Comparison of ENCODE assay signal across 8 mouse cellular contexts in genomic region chr11:97800691-97801408, GRCm38 (mm10). TPM values are rescaled to one million over a fixed set of nuclear protein-coding genes. Genes with fewer than 3 reads are reported as not detected.
DNase-seq lines count a peak whose midpoint lies in the region; ATAC-seq and TF ChIP-seq lines count a peak whose summit lies in the region.

No protein-coding gene starts in this region.

- TF ChIP-seq EP300 in heart, adult 2 months (IDR thresholded peaks at IDR 0.05; ENCODE audit: insufficient read depth, low read depth, low read length): no peak

- peaks cover 22% of the 10 kb centered on the region for H3K4me1 ChIP-seq in heart, adult 2 months (ENCODE audit: control insufficient read depth, insufficient read depth, low read length)
- peaks cover 42% of the 10 kb centered on the region for H3K4me1 ChIP-seq in hindbrain, embryonic 14.5 days (replicated peaks; ENCODE audit: control insufficient read depth, insufficient read depth, low read length)
- peaks cover 86% of the 10 kb centered on the region for H3K4me1 ChIP-seq in liver, embryonic 12.5 days
- H3K4me1 ChIP-seq in small intestine, adult 2 months (ENCODE audit: control insufficient read depth, insufficient read depth, insufficient read length, low read length): peaks cover 34% of the 10 kb centered on the region

- intact Hi-C loops in heart, adult 2 months (cut with DNase I): loop anchor here (2.0 kb wide), 2 partner anchors 16 to 40 kb away; partner anchors contain the start of gene B230217C12Rik
- intact Hi-C loops in left cerebral cortex, postnatal 10 days (cut with DNase I): no loop called here
- intact Hi-C loops in left cerebral cortex, postnatal 14 days (cut with DNase I): no loop called here

- H3K36me3 ChIP-seq in heart, adult 2 months (ENCODE audit: control insufficient read depth, insufficient read depth, low read length): peaks cover 9% of the 10 kb centered on the region
- no peaks in the 10 kb centered on the region for H3K36me3 ChIP-seq in hindbrain, embryonic 14.5 days (replicated peaks; ENCODE audit: control insufficient read depth, insufficient read depth)
- no peaks in the 10 kb centered on the region for H3K36me3 ChIP-seq in liver, embryonic 12.5 days
- H3K36me3 ChIP-seq in small intestine, adult 2 months (ENCODE audit: control insufficient read depth, insufficient read depth, low read length): peaks cover 5% of the 10 kb centered on the region; the same call in 1 of the 2 replicates

- no peak for TF ChIP-seq CTCF in heart, adult 2 months (IDR thresholded peaks at IDR 0.05)
- TF ChIP-seq CTCF in small intestine, adult 2 months (IDR thresholded peaks at IDR 0.05; ENCODE audit: extremely low read depth, insufficient read length, insufficient replicate concordance, low read depth, low read length): no peak

- ATAC-seq in hindbrain, embryonic 14.5 days (ENCODE audit: low FRiP score): no peak
- ATAC-seq in liver, embryonic 12.5 days: no peak

- no peaks in the 10 kb centered on the region for H3K27me3 ChIP-seq in heart, adult 2 months (ENCODE audit: control insufficient read depth, insufficient read depth, low read length)
- H3K27me3 ChIP-seq in hindbrain, embryonic 14.5 days (ENCODE audit: control insufficient read depth, insufficient read depth, low read length): no peaks in the 10 kb centered on the region
- no peaks in the 10 kb centered on the region for H3K27me3 ChIP-seq in liver, embryonic 12.5 days (replicated peaks)
- H3K27me3 ChIP-seq in small intestine, adult 2 months (ENCODE audit: control insufficient read depth, insufficient read depth, low read length): no peaks in the 10 kb centered on the region

- no peaks in the 10 kb centered on the region for H3K9me3 ChIP-seq in hindbrain, embryonic 14.5 days (ENCODE audit: control insufficient read depth, low read length)
- H3K9me3 ChIP-seq in liver, embryonic 12.5 days (replicated peaks): no peaks in the 10 kb centered on the region

- no peaks in the 10 kb centered on the region for H3K79me2 ChIP-seq in heart, adult 2 months (replicated peaks; ENCODE audit: control insufficient read depth, insufficient read depth, low read length)

- peak overlapping the region; percentile 78 for H3K9ac ChIP-seq in heart, adult 2 months (ENCODE audit: low read depth, low read length)
- peak overlapping the region; percentile 80 for H3K9ac ChIP-seq in hindbrain, embryonic 14.5 days
- H3K9ac ChIP-seq in liver, embryonic 12.5 days: peak overlapping the region; percentile 77

- 9% methylated on average over 17 of the region's 17 CpGs for WGBS in heart, adult 2 months
- WGBS in hindbrain, embryonic 14.5 days: 5% methylated on average over 17 of the region's 17 CpGs
- 9% methylated on average over 17 of the region's 17 CpGs for WGBS in liver, embryonic 12.5 days (ENCODE audit: insufficient replicate concordance)
- WGBS in small intestine, adult 2 months: 1% methylated on average over 17 of the region's 17 CpGs

- peak overlapping the region; percentile 91 for H3K4me2 ChIP-seq in hindbrain, embryonic 14.5 days (replicated peaks)
- H3K4me2 ChIP-seq in liver, embryonic 12.5 days: peak overlapping the region; percentile 98

- no peak for TF ChIP-seq POLR2A in heart, adult 2 months (IDR thresholded peaks at IDR 0.05; ENCODE audit: insufficient read depth, low read depth, low read length)
- TF ChIP-seq POLR2A in small intestine, adult 2 months (IDR thresholded peaks at IDR 0.05; ENCODE audit: low read depth, low read length): no peak

- H3K4me3 ChIP-seq in heart, adult 2 months: peak overlapping the region; percentile 99
- peak overlapping the region; percentile 61 for H3K4me3 ChIP-seq in hindbrain, embryonic 14.5 days (replicated peaks; ENCODE audit: low read length)
- peak overlapping the region; percentile 69 for H3K4me3 ChIP-seq in liver, embryonic 12.5 days
- H3K4me3 ChIP-seq in small intestine, adult 2 months (ENCODE audit: low read depth, low read length): peak overlapping the region; percentile 95

- DNase-seq in heart, adult 2 months: peak in 1 of 2 experiments; percentile 40
- no peak for DNase-seq in heart, adult 9 months (ENCODE audit: low spot score in 2 of 2)
- peak; percentile 33 for DNase-seq in embryo, embryonic 11 days
- DNase-seq in hindbrain, embryonic 14.5 days (ENCODE audit: low spot score): no peak
- no peak for DNase-seq in left cerebral cortex, postnatal 10 days (ENCODE audit: extremely low spot score in 1 of 2, low spot score in 2 of 2)
- no peak for DNase-seq in left cerebral cortex, postnatal 14 days (ENCODE audit: low spot score in 2 of 2)

- H3K27ac ChIP-seq in heart, adult 2 months: peak overlapping the region; percentile 99
- peak overlapping the region; percentile 94 for H3K27ac ChIP-seq in hindbrain, embryonic 14.5 days
- peak overlapping the region; percentile 85 for H3K27ac ChIP-seq in liver, embryonic 12.5 days
- peak overlapping the region; percentile 99 for H3K27ac ChIP-seq in small intestine, adult 2 months (ENCODE audit: insufficient read depth, low read depth, low read length)

RNA-seq across cellular contexts. Expression of gene Lasp1, which starts 2.0 kb away (rescaled TPM):
- total RNA-seq in heart, adult 2 months (2021): 10 to 100 TPM; 28.2 to 31.6 TPM
- polyA plus RNA-seq in heart, adult 2 months (2012; rRNA removed): 31.1 and 38.5 TPM in 2 replicates
- 110 and 126 TPM in 2 replicates for polyA plus RNA-seq in hindbrain, embryonic 14.5 days (2014; fragmentation: Nextera tagmentation; extraction: Ambion mirVana)
- polyA plus RNA-seq in liver, embryonic 12.5 days (2016; fragmentation: Nextera tagmentation; extraction: Ambion mirVana): 36.9 and 37.6 TPM in 2 replicates
- polyA plus RNA-seq in small intestine, adult 2 months (2012; rRNA removed): 165 and 397 TPM in 2 replicates
- 100 to 1,000 TPM; 190 to 203 TPM for total RNA-seq in left cerebral cortex, postnatal 10 days (2021)
- 100 to 1,000 TPM; 189 to 204 TPM for total RNA-seq in left cerebral cortex, postnatal 14 days (2021)

RNA-seq across cellular contexts. Expression of gene Rpl23, which starts 18.6 kb away (rescaled TPM):
- 100 to 1,000 TPM; 509 to 574 TPM for total RNA-seq in heart, adult 2 months (2021)
- polyA plus RNA-seq in heart, adult 2 months (2012; rRNA removed): 103 and 140 TPM in 2 replicates
- polyA plus RNA-seq in hindbrain, embryonic 14.5 days (2014; fragmentation: Nextera tagmentation; extraction: Ambion mirVana): 324 and 419 TPM in 2 replicates
- 462 and 473 TPM in 2 replicates for polyA plus RNA-seq in liver, embryonic 12.5 days (2016; fragmentation: Nextera tagmentation; extraction: Ambion mirVana)
- 10.2 and 22.0 TPM in 2 replicates for polyA plus RNA-seq in small intestine, adult 2 months (2012; rRNA removed)
- total RNA-seq in left cerebral cortex, postnatal 10 days (2021): 100 to 1,000 TPM; 423 to 456 TPM
- 100 to 1,000 TPM; 342 to 343 TPM for total RNA-seq in left cerebral cortex, postnatal 14 days (2021)

RNA-seq across cellular contexts. Expression of gene 1700001P01Rik, which starts 25.1 kb away (rescaled TPM):
- total RNA-seq in heart, adult 2 months (2021): not detected
- polyA plus RNA-seq in heart, adult 2 months (2012; rRNA removed): 0.20 TPM in 1 of 2 replicates, not detected in the other
- polyA plus RNA-seq in hindbrain, embryonic 14.5 days (2014; fragmentation: Nextera tagmentation; extraction: Ambion mirVana): 0.68 TPM in 1 of 2 replicates, not detected in the other
- polyA plus RNA-seq in liver, embryonic 12.5 days (2016; fragmentation: Nextera tagmentation; extraction: Ambion mirVana): not detected in 2 replicates
- not detected in 2 replicates for polyA plus RNA-seq in small intestine, adult 2 months (2012; rRNA removed)
- under 1 TPM; 0.60 to 0.63 TPM for total RNA-seq in left cerebral cortex, postnatal 10 days (2021)
- 1 to 10 TPM in 1 of 2 experiments, not detected in 1; 1.0 TPM for total RNA-seq in left cerebral cortex, postnatal 14 days (2021)

RNA-seq across cellular contexts. Expression of gene Cwc25, which starts 34.5 kb away (rescaled TPM):
- 1 to 10 TPM; 7.6 to 7.9 TPM for total RNA-seq in heart, adult 2 months (2021)
- polyA plus RNA-seq in heart, adult 2 months (2012; rRNA removed): 6.0 and 8.7 TPM in 2 replicates
- polyA plus RNA-seq in hindbrain, embryonic 14.5 days (2014; fragmentation: Nextera tagmentation; extraction: Ambion mirVana): 8.1 and 11.2 TPM in 2 replicates
- polyA plus RNA-seq in liver, embryonic 12.5 days (2016; fragmentation: Nextera tagmentation; extraction: Ambion mirVana): 10.7 and 10.9 TPM in 2 replicates
- polyA plus RNA-seq in small intestine, adult 2 months (2012; rRNA removed): 1.7 and 3.7 TPM in 2 replicates
- 10 to 100 TPM; 18.8 to 19.4 TPM for total RNA-seq in left cerebral cortex, postnatal 10 days (2021)
- total RNA-seq in left cerebral cortex, postnatal 14 days (2021): 10 to 100 TPM; 20.3 to 21.3 TPM

RNA-seq across cellular contexts. Expression of gene B230217C12Rik, which starts 39.7 kb away (rescaled TPM):
- total RNA-seq in heart, adult 2 months (2021): 1 to 10 TPM in 1 of 2 experiments, under 1 TPM in 1; 0.64 to 1.6 TPM
- 2.3 and 2.7 TPM in 2 replicates for polyA plus RNA-seq in heart, adult 2 months (2012; rRNA removed)
- 38.2 and 38.8 TPM in 2 replicates for polyA plus RNA-seq in hindbrain, embryonic 14.5 days (2014; fragmentation: Nextera tagmentation; extraction: Ambion mirVana)
- polyA plus RNA-seq in liver, embryonic 12.5 days (2016; fragmentation: Nextera tagmentation; extraction: Ambion mirVana): 1.1 and 1.3 TPM in 2 replicates
- polyA plus RNA-seq in small intestine, adult 2 months (2012; rRNA removed): 0.43 and 0.44 TPM in 2 replicates
- total RNA-seq in left cerebral cortex, postnatal 10 days (2021): 10 to 100 TPM; 40.0 to 45.1 TPM
- total RNA-seq in left cerebral cortex, postnatal 14 days (2021): 10 to 100 TPM; 48.5 to 52.8 TPM
